Mouse (Mus musculus): ENCODE measurements around the gene Kcnb1.

Gene Kcnb1

GRCm38 (mm10) chr2:167079535-167080257, 110.3 kb downstream of the Kcnb1 start:
- DNase-seq (ENCODE audit: low spot score) = no peak

- DNase-seq (ENCODE audit: low spot score) = no peak
Measured at GRCm38 (mm10) chr2:167078931-167079495, 110.9 kb downstream of the Kcnb1 start.

- no peak for DNase-seq (ENCODE audit: low spot score)
Measured at GRCm38 (mm10) chr2:167078486-167078885, 111.5 kb downstream of the Kcnb1 start.

GRCm38 (mm10) chr2:167077199-167077962, 112.6 kb downstream of the Kcnb1 start:
- no peak for DNase-seq (ENCODE audit: low spot score)

GRCm38 (mm10) chr2:167076759-167077158, 113.2 kb downstream of the Kcnb1 start:
- no peak for DNase-seq (ENCODE audit: low spot score)

- DNase-seq (ENCODE audit: low spot score) = no peak
Measured at GRCm38 (mm10) chr2:167076352-167076751, 113.6 kb downstream of the Kcnb1 start.

GRCm38 (mm10) chr2:167074587-167074986, 115.4 kb downstream of the Kcnb1 start:
- no peak for DNase-seq (ENCODE audit: low spot score)

- peak; percentile 90 for DNase-seq (ENCODE audit: low spot score)
Measured at GRCm38 (mm10) chr2:167071641-167072601, 118.0 kb downstream of the Kcnb1 start.

GRCm38 (mm10) chr2:167071266-167071640, 118.7 kb downstream of the Kcnb1 start:
- no peak for DNase-seq (ENCODE audit: low spot score)

GRCm38 (mm10) chr2:167070341-167070740, 119.6 kb downstream of the Kcnb1 start:
- no peak for DNase-seq (ENCODE audit: low spot score)

GRCm38 (mm10) chr2:167067575-167067974, 122.4 kb downstream of the Kcnb1 start:
- DNase-seq (ENCODE audit: low spot score) = no peak

GRCm38 (mm10) chr2:167066528-167067516, 123.1 kb downstream of the Kcnb1 start:
- DNase-seq (ENCODE audit: low spot score) = no peak

GRCm38 (mm10) chr2:167066031-167066430, 123.9 kb downstream of the Kcnb1 start:
- DNase-seq (ENCODE audit: low spot score) = no peak

GRCm38 (mm10) chr2:167064601-167065295, 125.2 kb downstream of the Kcnb1 start:
- no peak for DNase-seq (ENCODE audit: low spot score)

- no peak for DNase-seq (ENCODE audit: low spot score)
Measured at GRCm38 (mm10) chr2:167063906-167064496, 126.0 kb downstream of the Kcnb1 start.

GRCm38 (mm10) chr2:167062965-167063880, 126.7 kb downstream of the Kcnb1 start, which contains the start of gene Znfx1:
TSS of gene Znfx1 (minus strand) at chr2:167063015.
- DNase-seq (ENCODE audit: low spot score) = peak; percentile 96

GRCm38 (mm10) chr2:167062497-167062911, 127.5 kb downstream of the Kcnb1 start:
- DNase-seq (ENCODE audit: low spot score) = peak; percentile 96

- no peak for DNase-seq (ENCODE audit: low spot score)
Measured at GRCm38 (mm10) chr2:167061381-167062034, 128.4 kb downstream of the Kcnb1 start.
